Mouse (Mus musculus) small intestine, adult 2 months (tissue): ENCODE results near the gene Slc37a1. TPM values are rescaled to one million over a fixed set of nuclear protein-coding genes. Genes with fewer than 3 reads are reported as not detected.
"Not testable (repeated sequence)": the region's sequence is repeated elsewhere in the genome, so short reads cannot be mapped to it uniquely, and the experiment has no call there.

Experiments
- H3K27ac ChIP-seq: fragments of 200-500 bp; 2 replicates; pipeline ENCODE4 v1.5.1; 2012; ENCODE audit warnings: low read depth, low read length, control low read depth, inconsistent platforms; ENCODE audit not compliant: insufficient read depth
- H3K27me3 ChIP-seq: fragments of 200-500 bp; 2 replicates; pipeline ENCODE4 v1.6.1; 2012; ENCODE audit warnings: mild to moderate bottlenecking, moderate library complexity, low read length, inconsistent platforms; ENCODE audit not compliant: control insufficient read depth, insufficient read depth
- H3K36me3 ChIP-seq: fragments of 200-500 bp; 2 replicates; pipeline ENCODE4 v1.6.1; 2012; ENCODE audit warnings: mild to moderate bottlenecking, low read length, control low read depth, inconsistent platforms; ENCODE audit not compliant: control insufficient read depth, insufficient read depth
- H3K4me1 ChIP-seq: fragments of 200-500 bp; 2 replicates; pipeline ENCODE4 v1.6.1; 2012; ENCODE audit warnings: low read length, inconsistent platforms, mixed read lengths; ENCODE audit not compliant: control insufficient read depth, insufficient read depth, insufficient read length
- H3K4me3 ChIP-seq: fragments of 200-500 bp; 2 replicates; pipeline ENCODE4 v1.5.1; 2012; ENCODE audit warnings: low read depth, mild to moderate bottlenecking, control low read depth, inconsistent platforms, low read length, moderate library complexity
- CTCF ChIP-seq: fragments of 200-500 bp; IDR thresholded peaks from 2 replicates; pipeline ENCODE4 v1.5.1; 2012; ENCODE audit warnings: low read depth, mild to moderate bottlenecking, control low read depth, inconsistent platforms, low read length, moderate library complexity, mixed read lengths; ENCODE audit not compliant: insufficient replicate concordance, insufficient read length; ENCODE audit errors: extremely low read depth
- POLR2A ChIP-seq: fragments of 200-500 bp; IDR thresholded peaks from 2 replicates; pipeline ENCODE4 v1.6.1; 2012; ENCODE audit warnings: low read depth, mild to moderate bottlenecking, control low read depth, inconsistent platforms, low read length, moderate library complexity
- WGBS: fragments of 180-500 bp; shearing (Covaris S2); methylation state at CpG from one replicate; pipeline ENCODE4 v1.1.7; 2018; 5-methylcytosine and 5-hydroxymethylcytosine counted together
- polyA plus RNA-seq: library from polyadenylated mRNA; depleted of rRNA; stranded (reverse); fragments of >200 nt; gene quantifications from 2 replicates; pipeline ENCODE4 v1.2.3, GENCODE M21; 2012

Slc37a1 gene
- polyA plus RNA-seq, 1 experiment: 145 TPM

- Histone ChIP-seq H3K4me3 (no peak overlapping the region), H3K4me1 (peaks cover 6% of the 10 kb centered on the region), H3K36me3 (no peaks in the 10 kb centered on the region), H3K27me3 (no peaks in the 10 kb centered on the region), H3K27ac (no peak overlapping the region)
- WGBS: 78% methylated on average over 6 of the region's 6 CpGs
- TF ChIP-seq CTCF (no peak), POLR2A (no peak)
Measured at GRCm38 (mm10) chr17:31267603-31268002, 19.0 kb upstream of the Slc37a1 start.

GRCm38 (mm10) chr17:31268016-31268415 is 18.6 kb upstream of the Slc37a1 start:
- Histone ChIP-seq H3K27ac (no peak overlapping the region), H3K36me3 (no peaks in the 10 kb centered on the region), H3K4me1 (peaks cover 6% of the 10 kb centered on the region), H3K4me3 (no peak overlapping the region), H3K27me3 (no peaks in the 10 kb centered on the region)
- TF ChIP-seq CTCF (no peak), POLR2A (no peak)
- WGBS: 92% methylated on average over 1 of the region's 1 CpGs

- H3K36me3 ChIP-seq: no peaks in the 10 kb centered on the region
- 93% methylated on average over 2 of the region's 2 CpGs for WGBS
- H3K4me1 ChIP-seq: peaks cover 1% of the 10 kb centered on the region
- no peak overlapping the region for H3K27ac ChIP-seq
- no peaks in the 10 kb centered on the region for H3K27me3 ChIP-seq
- no peak overlapping the region for H3K4me3 ChIP-seq
- TF ChIP-seq POLR2A: no peak
- no peak for TF ChIP-seq CTCF
Measured at GRCm38 (mm10) chr17:31269761-31270160, 16.8 kb upstream of the Slc37a1 start.

GRCm38 (mm10) chr17:31270246-31270645 is 16.3 kb upstream of the Slc37a1 start:
- Histone ChIP-seq H3K27ac (no peak overlapping the region), H3K27me3 (no peaks in the 10 kb centered on the region), H3K36me3 (no peaks in the 10 kb centered on the region), H3K4me1 (no peaks in the 10 kb centered on the region), H3K4me3 (no peak overlapping the region)
- TF ChIP-seq CTCF: no peak
- no peak for TF ChIP-seq POLR2A
- WGBS: 79% methylated on average over 4 of the region's 4 CpGs

GRCm38 (mm10) chr17:31270736-31271135 is 15.9 kb upstream of the Slc37a1 start:
- not testable (repeated sequence) for H3K27ac ChIP-seq, H3K36me3 ChIP-seq, H3K4me1 ChIP-seq, H3K4me3 ChIP-seq, H3K27me3 ChIP-seq
- 81% methylated on average over 8 of the region's 8 CpGs for WGBS

GRCm38 (mm10) chr17:31271136-31271851 is 15.3 kb upstream of the Slc37a1 start:
- TF ChIP-seq CTCF: no peak
- TF ChIP-seq POLR2A: no peak
- Histone ChIP-seq H3K36me3 (no peaks in the 10 kb centered on the region), H3K4me1 (no peaks in the 10 kb centered on the region), H3K27me3 (no peaks in the 10 kb centered on the region), H3K4me3 (no peak overlapping the region), H3K27ac (no peak overlapping the region)
- WGBS: 49% methylated on average over 7 of the region's 7 CpGs

- H3K4me3 ChIP-seq: no peak overlapping the region
- H3K36me3 ChIP-seq: no peaks in the 10 kb centered on the region
- H3K4me1 ChIP-seq: peaks cover 6% of the 10 kb centered on the region; the same call in 1 of the 2 replicates
- TF ChIP-seq CTCF (no peak), POLR2A (no peak)
- H3K27ac ChIP-seq: no peak overlapping the region
- H3K27me3 ChIP-seq: no peaks in the 10 kb centered on the region
- 85% methylated on average over 9 of the region's 9 CpGs for WGBS
Measured at GRCm38 (mm10) chr17:31272416-31273165, 14.0 kb upstream of the Slc37a1 start.

- peaks cover 6% of the 10 kb centered on the region; the same call in 1 of the 2 replicates for H3K4me1 ChIP-seq
- H3K27ac ChIP-seq: no peak overlapping the region
- H3K27me3 ChIP-seq: no peaks in the 10 kb centered on the region
- no peaks in the 10 kb centered on the region for H3K36me3 ChIP-seq
- no peak for TF ChIP-seq POLR2A
- TF ChIP-seq CTCF: no peak
- no peak overlapping the region for H3K4me3 ChIP-seq
- WGBS: 93% methylated on average over 8 of the region's 8 CpGs
Measured at GRCm38 (mm10) chr17:31273631-31274030, 13.0 kb upstream of the Slc37a1 start.
